Mouse (Mus musculus) embryo, embryonic 11.5 days (tissue): ENCODE measurements around the gene Slc7a1.
A peak's percentile ranks its signal among the peaks of the same experiment; 100 is the strongest.
"Not testable (repeated sequence)": the region's sequence is repeated elsewhere in the genome, so short reads cannot be mapped to it uniquely, and the experiment has no call there.

ENCODE experiments used
- DNase-seq: peaks from one replicate; pipeline ENCODE4 v3.0.0-alpha.2; 2012; ENCODE audit warnings: low read depth, low spot score

The Slc7a1 gene

GRCm38 (mm10) chr5:148326295-148326694 lies 73.4 kb downstream of the Slc7a1 start:
- not testable (repeated sequence) for DNase-seq

- DNase-seq = no peak
Observed at GRCm38 (mm10) chr5:148325317-148325885, 74.3 kb downstream of the Slc7a1 start.

GRCm38 (mm10) chr5:148314931-148315330 lies 84.8 kb downstream of the Slc7a1 start:
- no peak for DNase-seq

GRCm38 (mm10) chr5:148312443-148312842 lies 87.3 kb downstream of the Slc7a1 start:
- DNase-seq = no peak

GRCm38 (mm10) chr5:148310790-148311189 lies 88.9 kb downstream of the Slc7a1 start:
- no peak for DNase-seq

- DNase-seq = no peak
Observed at GRCm38 (mm10) chr5:148304112-148304511, 95.6 kb downstream of the Slc7a1 start.

GRCm38 (mm10) chr5:148302968-148303367 lies 96.7 kb downstream of the Slc7a1 start:
- DNase-seq = no peak

GRCm38 (mm10) chr5:148293346-148293745 lies 106.4 kb downstream of the Slc7a1 start:
- DNase-seq = peak; percentile 9

- no peak for DNase-seq
Observed at GRCm38 (mm10) chr5:148292862-148293261, 106.8 kb downstream of the Slc7a1 start.

- no peak for DNase-seq
Observed at GRCm38 (mm10) chr5:148289951-148290350, 109.8 kb downstream of the Slc7a1 start.

GRCm38 (mm10) chr5:148288804-148289203 lies 110.9 kb downstream of the Slc7a1 start:
- DNase-seq = no peak

GRCm38 (mm10) chr5:148287529-148287928 lies 112.2 kb downstream of the Slc7a1 start:
- DNase-seq = no peak

- no peak for DNase-seq
Observed at GRCm38 (mm10) chr5:148283584-148283983, 116.1 kb downstream of the Slc7a1 start.

GRCm38 (mm10) chr5:148283177-148283576 lies 116.5 kb downstream of the Slc7a1 start:
- DNase-seq = no peak

- no peak for DNase-seq
Observed at GRCm38 (mm10) chr5:148282631-148283030, 117.1 kb downstream of the Slc7a1 start.

- DNase-seq = no peak
Observed at GRCm38 (mm10) chr5:148282093-148282492, 117.6 kb downstream of the Slc7a1 start.

GRCm38 (mm10) chr5:148280321-148280720 lies 119.4 kb downstream of the Slc7a1 start:
- no peak for DNase-seq

GRCm38 (mm10) chr5:148278233-148278632 lies 121.5 kb downstream of the Slc7a1 start:
- no peak for DNase-seq
